Mouse (Mus musculus) T-helper 2 cell (primary cell): Measurements from ENCODE around the gene Gm14743.
"Not testable (repeated sequence)": the region's sequence is repeated elsewhere in the genome, so short reads cannot be mapped to it uniquely, and the experiment has no call there.

ENCODE experiments used
- in situ Hi-C: fragments of 300-600 bp; cut with MboI, MseI; formaldehyde crosslinking; loops from one replicate; pipeline ENCODE4 v1.15.1; 2025; ENCODE audit warnings: high pct_unique_total_duplicates

Gene Gm14743

DNA sequence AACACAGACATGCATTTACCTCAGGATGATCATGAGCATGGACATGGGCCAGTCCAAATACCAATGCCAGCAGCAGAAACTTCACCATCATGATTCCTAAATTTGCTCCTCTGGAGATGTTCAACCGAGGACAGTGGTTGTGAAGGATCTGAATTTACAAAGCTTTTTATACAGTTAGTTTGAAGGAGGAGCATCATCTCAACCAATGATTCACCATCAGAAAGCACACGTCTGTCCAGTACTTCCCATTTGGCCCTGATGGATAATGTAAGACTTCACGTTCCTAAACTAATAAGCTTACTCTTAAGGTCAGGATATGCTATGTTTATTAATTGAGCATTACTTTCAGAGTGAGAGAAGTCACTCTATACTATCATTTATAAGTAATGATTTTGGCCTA, at the start of gene Gm14743:
TSS of gene Gm14743 (minus strand) at position 101 of the 400 bp plus-strand sequence.
- in situ Hi-C loops: loop anchor here (5.0 kb wide), 1 partner anchor 59 kb away; the partner anchor contains the start of gene Obp1b

GRCm38 (mm10) chrX:78202829-78203228, 42.9 kb downstream of the Gm14743 start:
- in situ Hi-C loops: no loop called here

DNA sequence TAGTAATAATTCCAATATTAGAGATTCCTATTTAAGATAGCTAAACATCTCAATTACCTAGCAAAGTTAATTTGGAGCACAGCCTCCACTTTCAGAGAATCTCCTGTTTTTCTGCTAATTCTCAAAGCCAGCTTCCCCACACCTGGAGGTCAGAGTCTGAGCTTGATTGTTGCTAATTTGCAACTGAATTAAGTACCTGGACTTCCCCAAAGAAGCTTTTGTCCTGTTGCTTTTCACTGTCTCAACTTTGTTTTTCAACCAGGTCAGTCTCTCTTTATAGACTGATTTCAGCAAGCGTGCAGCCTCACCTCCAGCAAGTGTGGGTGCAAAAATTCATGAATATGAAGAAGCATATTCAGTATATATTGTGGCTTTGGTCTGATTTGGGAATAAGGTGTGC, 43.5 kb downstream of the Gm14743 start:
- in situ Hi-C loops: not testable (repeated sequence)
